Mouse (Mus musculus) heart, postnatal 25 days (tissue): Measurements from ENCODE around the gene Ptch2. TPM values are rescaled to one million over a fixed set of nuclear protein-coding genes. Genes with fewer than 3 reads are reported as not detected.
A peak's percentile ranks its signal among the peaks of the same experiment; 100 is the strongest.

Experiments used
- DNase-seq: peaks from one replicate; pipeline ENCODE4 v3.0.0; 2022; ENCODE audit warnings: low spot score
- intact Hi-C: fragments of 180-260 bp; cut with DNase I; formaldehyde crosslinking; loops from one replicate; pipeline ENCODE4 v1.15.1; 2025
- microRNA-seq: library from miRNA; unstranded; fragments of <30 nt; microRNA quantifications from one replicate; pipeline ENCODE4 v1.2.0, GENCODE M21; 2022
- total RNA-seq, 2 experiments: library from RNA; stranded (reverse); gene quantifications; 2 replicates each; pipeline ENCODE4 v1.2.3; 2021

The Ptch2 gene
- total RNA-seq, 2 experiments from 2014 or later = 1.1 to 1.5 TPM

DNA sequence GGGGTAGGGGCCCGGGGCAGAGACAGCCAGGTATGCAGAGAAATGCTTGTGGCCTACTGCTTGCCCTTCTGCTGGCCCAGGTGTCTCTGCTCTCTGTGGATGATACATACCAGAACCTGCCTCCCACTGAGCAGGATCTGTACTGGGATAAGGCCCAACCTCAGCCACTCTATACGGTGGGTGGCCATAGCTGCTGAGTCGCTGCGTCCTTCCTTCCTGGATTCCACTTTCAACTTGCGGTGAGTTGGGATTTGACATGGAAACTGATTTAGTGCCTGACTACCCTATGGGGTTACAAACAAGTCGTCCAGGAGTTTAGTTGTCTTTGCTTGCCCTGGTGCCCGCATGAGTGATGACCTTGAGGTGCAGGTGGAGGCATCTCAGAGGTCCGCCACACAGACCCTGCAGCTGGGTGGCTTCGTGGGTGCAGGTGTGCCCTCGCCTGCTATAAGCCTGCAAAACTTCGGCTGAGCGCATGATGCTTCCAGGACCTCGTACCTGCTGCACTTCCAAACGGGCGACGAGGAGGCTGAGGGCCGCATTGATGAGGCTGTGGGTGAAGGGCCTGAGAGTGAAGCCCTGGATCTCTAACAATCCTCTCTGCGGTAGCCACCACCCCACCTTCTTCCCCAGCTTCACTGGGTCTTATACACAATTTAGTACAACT, 52.3 kb downstream of the Ptch2 start:
- intact Hi-C loops = no loop called here
- DNase-seq = no peak

GRCm38 (mm10) chr4:117148815-117149214, 52.9 kb downstream of the Ptch2 start:
- intact Hi-C loops = no loop called here
- no peak for DNase-seq

DNA sequence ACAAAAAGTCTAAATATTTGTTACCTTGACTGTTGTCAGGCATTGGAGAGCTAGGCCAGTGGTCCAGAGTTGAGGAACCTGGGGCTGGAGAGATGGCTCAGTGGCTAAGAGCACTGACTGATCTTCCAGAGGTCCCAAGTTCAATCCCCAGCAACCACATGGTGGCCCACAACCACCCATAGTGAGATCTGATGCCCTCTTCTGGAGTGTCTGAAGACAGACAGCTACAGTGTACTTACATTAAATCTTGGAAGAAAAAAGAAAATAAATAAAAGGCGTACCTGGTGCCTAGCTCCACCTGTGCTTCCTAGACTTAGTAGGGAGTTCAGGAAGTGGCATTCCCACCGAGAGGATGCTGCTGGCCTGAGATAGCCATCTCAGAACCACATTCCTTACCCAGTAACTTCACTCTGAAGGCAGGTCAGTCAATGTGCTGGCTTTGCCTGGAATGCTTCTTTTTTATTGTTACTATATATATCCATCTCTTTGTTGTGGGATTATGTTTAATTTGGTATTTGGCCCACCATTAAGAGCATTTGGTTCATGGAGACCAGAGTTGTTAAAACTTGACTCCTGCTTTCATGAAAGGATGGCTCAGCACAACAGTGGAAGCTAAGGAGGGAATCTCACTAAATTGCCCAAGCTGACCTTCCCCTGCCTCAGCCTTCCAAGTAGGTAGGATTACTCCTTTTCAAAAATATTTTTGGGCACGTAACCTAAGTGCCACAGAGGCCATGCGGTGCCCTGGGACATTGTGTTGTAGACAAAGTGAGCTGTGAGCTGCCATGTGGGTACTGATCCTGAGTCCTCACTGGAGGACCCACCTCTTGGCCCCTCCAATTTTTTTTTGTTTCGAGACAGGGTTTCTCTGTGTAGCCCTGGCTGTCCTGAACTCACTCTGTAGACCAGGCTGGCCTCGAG, 53.7 kb downstream of the Ptch2 start:
- intact Hi-C loops = no loop called here
- no peak for DNase-seq

DNA sequence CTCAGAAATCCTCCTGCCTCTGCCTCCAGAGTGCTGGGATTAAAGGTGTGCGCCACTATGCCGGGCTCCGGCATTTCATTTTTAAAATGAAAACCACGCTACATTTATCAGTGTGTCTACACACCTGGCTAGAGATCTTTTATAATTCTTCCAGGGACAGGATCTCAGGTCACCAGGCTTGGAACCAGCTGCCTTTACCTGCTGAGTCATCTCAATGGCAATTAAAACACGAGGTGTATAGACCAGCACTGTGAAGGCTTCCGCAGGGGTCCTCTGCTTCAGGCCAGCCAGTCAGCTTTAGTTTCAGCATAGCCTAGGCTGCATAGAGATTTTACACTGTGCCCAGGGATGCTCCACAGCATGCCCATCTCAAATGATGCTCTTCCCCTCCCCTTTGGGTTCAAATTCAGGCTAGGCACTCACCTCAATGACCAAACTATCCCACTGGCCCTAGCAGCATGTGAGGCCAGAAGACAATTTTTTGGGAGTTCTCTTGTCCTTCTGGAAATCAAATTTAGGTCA, 54.4 kb downstream of the Ptch2 start:
- intact Hi-C loops = no loop called here
- no peak for DNase-seq

DNA sequence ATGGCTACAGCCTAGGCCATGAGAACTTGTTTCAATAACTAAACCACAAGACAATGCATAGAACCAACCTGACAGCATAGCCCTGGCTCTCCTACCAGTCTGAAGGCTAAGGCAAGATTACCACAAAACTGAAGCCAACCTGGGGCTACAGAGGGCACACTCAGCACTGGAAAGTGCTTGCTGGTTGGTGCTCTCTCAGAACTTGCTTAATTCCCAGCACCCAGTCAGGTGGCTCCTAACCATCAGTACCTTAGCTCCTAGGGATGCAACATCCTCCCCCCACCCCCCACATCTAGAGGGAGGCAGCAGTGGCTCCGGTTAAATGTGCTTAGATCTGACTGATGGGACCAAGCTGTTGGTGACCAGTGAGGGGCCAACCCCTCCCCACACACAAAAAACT, 55.5 kb downstream of the Ptch2 start:
- intact Hi-C loops = no loop called here
- DNase-seq = no peak

GRCm38 (mm10) chr4:117152714-117153113, 56.8 kb downstream of the Ptch2 start:
- no peak for DNase-seq
- intact Hi-C loops = no loop called here

GRCm38 (mm10) chr4:117155020-117155791, 59.3 kb downstream of the Ptch2 start:
- DNase-seq = no peak
- intact Hi-C loops = loop anchor here (2.0 kb wide), 1 partner anchor 28 kb away; the partner anchor contains the start of gene Kif2c

GRCm38 (mm10) chr4:117155792-117156355, 60.0 kb downstream of the Ptch2 start, which contains the start of gene Rps8:
Gene Rps8 (minus strand): TSS chr4:117156243.
- DNase-seq = peak; percentile 81
- intact Hi-C loops = loop anchor here (2.0 kb wide), 1 partner anchor 27 kb away; the partner anchor contains the start of gene Kif2c

GRCm38 (mm10) chr4:117156372-117156771, 60.5 kb downstream of the Ptch2 start:
- no peak for DNase-seq
- intact Hi-C loops = no loop called here

- intact Hi-C loops = no loop called here
- DNase-seq = no peak
Measured at GRCm38 (mm10) chr4:117159666-117160065, 63.8 kb downstream of the Ptch2 start.

GRCm38 (mm10) chr4:117161183-117161582, 65.3 kb downstream of the Ptch2 start:
- intact Hi-C loops = no loop called here
- no peak for DNase-seq

Small RNA genes within 50 kb of the gene (microRNA-seq; reads per million reads assigned to microRNA genes)
- not detected for gene Gm22398

Other genes starting within 250 kb of the Ptch2 start
- gene Zswim5, start 218.7 kb upstream of the Ptch2 start, total RNA-seq = 1 to 10 TPM in 1 of 2 experiments, under 1 TPM in 1; 0.94 to 1.2 TPM
- gene Urod, start 101.7 kb upstream of the Ptch2 start, total RNA-seq = 10 to 100 TPM; 85.0 to 91.1 TPM
- gene Hectd3, start 100.8 kb upstream of the Ptch2 start, total RNA-seq = 10 to 100 TPM; 14.8 to 15.3 TPM
- gene Eif2b3, start 76.7 kb upstream of the Ptch2 start, total RNA-seq = 10 to 100 TPM; 13.5 to 13.8 TPM
- 1 to 10 TPM; 2.0 to 3.3 TPM for gene Btbd19, start 29.6 kb downstream of the Ptch2 start, total RNA-seq
- not detected for gene Tctex1d4, start 30.7 kb downstream of the Ptch2 start, total RNA-seq
- 1 to 10 TPM; 1.5 to 2.1 TPM for gene Plk3, start 37.9 kb downstream of the Ptch2 start, total RNA-seq
- 100 to 1,000 TPM; 571 to 648 TPM for gene Rps8, start 60.2 kb downstream of the Ptch2 start, total RNA-seq
- gene Kif2c, start 86.6 kb downstream of the Ptch2 start, total RNA-seq = under 1 TPM; 0.31 to 0.34 TPM
- 10 to 100 TPM; 23.8 to 30.3 TPM for gene Tmem53, start 155.9 kb downstream of the Ptch2 start, total RNA-seq
- gene Armh1, start 156.1 kb downstream of the Ptch2 start, total RNA-seq = not detected